Mouse (Mus musculus) naive thymus-derived CD4-positive, alpha-beta T cell, adult 2 months (primary cell): ENCODE results near the gene Tmem151b.

Source experiments
- DNase-seq: peaks from one replicate; pipeline ENCODE4 v3.0.0-alpha.2; 2011; ENCODE audit warnings: low read depth

Gene Tmem151b

DNA sequence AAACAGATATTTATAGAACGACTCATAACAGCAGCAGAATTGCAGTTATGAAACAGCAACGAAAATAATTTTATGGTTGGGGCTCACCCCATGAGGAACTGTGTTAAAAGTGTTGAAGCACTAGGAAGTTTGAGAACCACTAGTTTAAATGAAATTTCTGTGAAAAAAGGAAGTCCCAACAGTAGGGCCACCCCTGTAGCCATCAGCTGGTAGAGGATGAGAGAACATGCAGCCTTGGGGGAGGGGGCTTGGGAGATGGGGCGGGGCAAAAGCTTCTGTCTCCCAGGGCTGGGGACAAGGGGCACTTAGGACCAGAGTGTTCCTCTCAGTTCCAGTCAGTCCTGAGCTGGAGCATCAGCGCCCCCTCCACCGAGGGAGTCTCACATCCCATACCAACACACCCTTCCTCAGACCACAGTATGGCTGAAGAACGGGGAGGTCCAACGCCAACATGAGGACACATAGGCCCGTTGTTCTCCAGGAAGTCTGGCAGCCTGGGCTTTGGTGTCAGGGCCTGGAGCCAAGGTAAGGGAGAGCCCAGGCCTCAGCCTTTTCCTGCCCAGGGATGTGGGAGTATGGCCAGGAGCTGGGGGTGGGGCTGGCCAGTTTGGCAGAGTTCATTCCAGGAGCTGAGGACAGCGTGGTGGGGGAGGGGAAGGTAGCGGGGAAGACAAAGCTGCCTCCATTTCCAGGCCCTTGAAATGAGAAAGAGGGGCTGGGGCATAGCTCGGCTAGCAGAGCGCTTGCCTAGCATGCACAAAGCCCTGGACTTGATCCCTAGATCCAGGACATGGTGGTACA lies 34.8 kb upstream of the Tmem151b start:
- no peak for DNase-seq

DNA sequence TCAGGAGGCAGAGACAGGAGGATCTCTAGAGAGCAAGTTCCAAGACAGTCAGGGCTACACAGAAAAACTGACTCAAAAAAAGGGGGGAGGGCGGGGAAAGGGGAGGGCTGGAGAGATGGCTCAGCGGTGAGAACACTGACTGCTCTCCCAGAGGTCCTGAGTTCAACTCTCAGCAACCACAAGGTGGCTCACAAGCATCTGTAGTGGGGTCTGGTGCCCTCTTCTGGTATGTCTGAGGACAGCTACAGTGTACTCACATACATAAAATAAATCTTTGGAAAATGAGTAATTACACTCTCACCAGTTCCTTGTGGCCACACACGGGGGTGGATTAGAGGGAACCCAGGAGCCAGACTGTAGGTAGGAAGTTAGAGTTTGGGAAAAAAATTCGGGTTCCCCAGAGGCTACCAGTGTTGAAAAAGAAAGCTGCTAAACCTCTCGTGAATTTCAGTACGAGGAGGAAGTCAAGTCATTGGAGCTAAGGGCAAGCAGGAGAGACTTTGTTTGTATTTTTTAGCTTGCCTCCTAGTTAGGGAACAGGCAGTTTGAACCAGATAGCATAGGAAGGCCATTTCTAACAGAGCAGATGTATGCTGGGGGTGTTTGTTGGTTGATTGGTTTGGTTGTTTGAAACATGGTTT lies 33.4 kb upstream of the Tmem151b start:
- peak; percentile 66 for DNase-seq

DNA sequence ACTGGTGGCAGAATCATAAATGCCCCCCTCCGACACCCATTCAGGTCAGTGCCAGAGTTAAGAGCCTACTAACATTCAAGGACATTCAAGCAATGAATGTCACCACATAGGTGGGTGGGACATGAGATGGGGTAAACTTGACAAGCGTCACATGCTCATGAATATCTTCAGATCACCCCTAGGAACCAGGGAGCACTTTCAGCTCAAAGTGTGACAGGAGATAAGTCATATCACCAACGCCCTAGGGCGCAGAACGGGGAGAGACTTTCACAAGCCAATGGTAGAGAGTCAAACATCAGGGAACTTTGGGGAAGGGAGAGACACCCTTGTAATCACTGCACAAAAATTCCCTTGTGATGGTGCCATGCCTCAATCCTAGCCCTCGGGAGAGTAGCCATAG lies 32.7 kb upstream of the Tmem151b start:
- DNase-seq, result no peak

GRCm38 (mm10) chr17:45581567-45581983 lies 32.1 kb upstream of the Tmem151b start:
- peak; percentile 93 for DNase-seq

DNA sequence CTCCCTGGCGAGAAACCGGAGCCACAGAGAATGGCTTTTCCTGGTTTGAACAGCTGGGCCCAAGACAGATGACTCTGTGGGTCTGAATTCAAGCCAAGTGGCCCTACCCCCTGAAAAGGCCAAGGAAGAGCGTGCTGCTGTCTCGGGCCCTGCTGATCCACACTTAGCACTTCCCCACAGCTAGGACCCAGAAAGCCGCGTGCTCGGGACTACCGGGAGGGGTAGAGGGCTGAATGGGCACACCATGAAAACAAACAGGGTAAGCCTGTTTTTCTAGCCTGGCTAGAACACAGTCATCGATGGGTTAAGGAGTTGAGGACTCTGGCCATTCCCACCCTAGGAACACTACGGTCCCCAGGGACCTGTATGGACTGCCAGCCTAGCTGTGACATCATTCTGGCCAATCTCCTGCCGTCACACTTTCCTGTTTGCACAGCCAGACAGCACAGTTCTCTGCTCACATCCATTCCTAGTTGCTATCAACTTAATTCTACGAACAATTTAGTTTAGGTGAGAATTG lies 31.5 kb upstream of the Tmem151b start:
- DNase-seq, result no peak

- peak; percentile 7 for DNase-seq
Observed at GRCm38 (mm10) chr17:45579554-45579953, 30.1 kb upstream of the Tmem151b start.

DNA sequence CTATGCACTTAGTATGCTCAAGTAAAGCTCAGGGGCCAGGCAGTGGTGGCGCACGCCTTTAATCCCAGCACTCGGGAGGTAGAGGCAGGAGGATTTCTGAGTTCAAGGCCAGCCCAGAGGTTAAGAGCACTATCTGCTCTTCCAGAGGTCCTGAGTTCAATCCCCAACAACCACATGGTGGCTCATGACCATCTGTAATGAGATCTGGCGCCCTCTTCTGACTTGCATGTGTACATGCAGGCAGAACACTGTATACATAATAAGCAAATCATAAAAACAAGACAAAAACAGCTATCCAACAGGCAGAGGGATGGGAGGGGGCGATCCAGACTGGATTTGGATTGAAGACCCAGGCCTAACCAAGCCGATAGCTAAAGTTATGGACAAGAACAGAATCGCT lies 29.4 kb upstream of the Tmem151b start:
- DNase-seq, result peak; percentile 68

DNA sequence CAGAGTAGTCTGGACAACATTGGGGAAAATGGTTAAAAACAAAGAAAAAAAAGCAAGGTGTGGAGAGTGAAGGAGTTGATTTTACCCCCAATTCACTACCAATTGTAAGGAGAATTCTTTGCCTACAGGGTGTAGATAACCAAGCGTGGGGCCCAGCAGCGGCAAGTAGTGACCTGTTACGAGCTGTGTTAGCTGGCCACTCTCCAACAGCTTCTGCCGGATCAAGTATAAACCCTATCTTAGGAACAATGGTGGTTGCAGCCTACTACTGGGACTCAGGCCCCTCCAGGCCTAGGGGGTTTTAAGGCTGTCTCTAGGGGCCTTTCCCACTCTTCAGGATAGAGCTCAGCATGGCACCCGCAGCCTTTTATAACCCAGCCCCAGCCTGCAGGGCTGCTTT lies 28.8 kb upstream of the Tmem151b start:
- peak; percentile 7 for DNase-seq

DNA sequence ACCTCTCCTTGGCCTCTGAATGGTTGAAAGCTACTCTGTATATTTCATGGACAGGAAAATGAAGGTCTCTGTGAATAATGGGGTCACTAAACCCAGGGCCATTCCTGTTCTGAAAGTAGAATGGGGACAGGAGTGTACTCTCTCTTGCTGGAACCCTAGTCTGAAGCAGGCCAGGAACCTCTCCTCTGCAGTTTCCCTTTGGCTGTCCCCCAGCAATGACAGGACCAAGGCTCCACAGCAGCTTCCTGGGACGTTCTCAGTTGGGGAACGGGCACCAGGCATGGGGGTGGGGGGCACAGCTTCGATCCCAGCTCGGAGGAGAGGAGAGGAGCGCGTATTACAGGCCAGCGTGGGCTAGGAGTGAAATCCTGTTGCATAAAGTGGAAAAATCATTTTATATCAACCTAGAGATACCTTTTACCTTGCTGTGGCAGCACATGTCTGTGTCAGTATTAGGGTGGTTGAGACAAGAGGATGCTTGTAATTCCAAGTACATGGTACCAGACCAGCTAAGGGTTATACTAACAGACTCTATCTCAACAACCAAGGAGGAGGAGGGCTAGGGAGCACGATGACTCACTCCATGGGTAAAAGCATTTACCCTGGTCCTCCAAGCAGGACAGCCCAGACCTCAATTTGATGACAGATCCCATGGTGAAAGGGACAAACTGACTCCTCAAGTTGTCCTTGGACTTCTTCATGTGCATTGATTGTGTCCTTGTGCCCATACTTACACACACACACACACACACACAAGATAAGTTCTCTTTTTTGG lies 25.8 kb upstream of the Tmem151b start:
- no peak for DNase-seq

DNA sequence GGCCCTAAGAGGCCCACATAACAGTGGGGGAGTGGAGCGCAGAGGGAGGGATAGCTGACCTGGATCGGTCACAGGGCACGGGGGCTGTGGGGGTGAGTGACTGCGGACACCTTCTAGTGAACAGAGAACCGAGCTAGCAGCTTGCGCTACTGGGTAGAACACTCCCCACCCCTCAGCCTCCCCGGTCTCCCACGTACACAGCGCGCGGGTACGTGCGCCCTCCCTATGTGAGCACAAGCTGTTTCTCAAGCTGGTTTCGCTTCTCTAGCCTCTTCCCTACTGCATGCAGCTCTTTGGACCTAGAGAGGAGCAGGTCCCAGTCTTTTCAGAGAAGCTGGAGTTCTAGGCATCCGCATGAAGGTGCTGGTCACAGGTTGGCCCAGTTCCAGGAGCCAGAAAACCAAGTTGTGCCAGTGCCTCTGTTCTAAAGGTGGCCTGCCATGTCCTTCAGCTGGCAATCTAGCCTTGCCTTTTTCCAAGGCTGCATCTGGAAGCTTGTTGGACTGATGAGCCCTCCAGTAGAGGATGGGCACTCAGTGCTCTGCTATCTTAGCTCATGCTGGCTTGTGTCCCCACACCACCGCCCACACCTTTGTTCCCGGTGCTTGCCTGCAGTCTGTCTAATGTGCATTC lies 24.8 kb upstream of the Tmem151b start:
- no peak for DNase-seq

DNA sequence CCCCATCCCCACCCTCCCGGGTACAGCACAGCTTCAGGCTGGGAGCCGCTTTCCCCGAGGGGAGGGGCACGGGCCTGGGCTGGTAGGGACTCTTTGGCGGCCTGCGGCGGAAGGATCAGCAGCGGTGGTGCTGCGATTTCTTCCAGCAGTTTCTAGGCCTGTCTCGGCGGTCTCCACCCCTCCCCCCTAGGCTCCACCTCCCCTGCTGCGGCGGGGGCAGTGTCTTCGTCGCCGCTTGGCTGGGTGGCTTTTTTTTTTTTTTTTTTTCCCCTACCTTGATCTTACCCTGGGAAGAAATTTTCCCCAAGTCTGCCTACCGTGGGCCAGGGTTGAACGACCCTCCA lies 24.3 kb upstream of the Tmem151b start:
- DNase-seq, result peak; percentile 97

GRCm38 (mm10) chr17:45573087-45573779 lies 23.8 kb upstream of the Tmem151b start, which contains the start of gene Hsp90ab1:
Gene Hsp90ab1 (minus strand): TSS chr17:45573271.
- peak; percentile 99 for DNase-seq

DNA sequence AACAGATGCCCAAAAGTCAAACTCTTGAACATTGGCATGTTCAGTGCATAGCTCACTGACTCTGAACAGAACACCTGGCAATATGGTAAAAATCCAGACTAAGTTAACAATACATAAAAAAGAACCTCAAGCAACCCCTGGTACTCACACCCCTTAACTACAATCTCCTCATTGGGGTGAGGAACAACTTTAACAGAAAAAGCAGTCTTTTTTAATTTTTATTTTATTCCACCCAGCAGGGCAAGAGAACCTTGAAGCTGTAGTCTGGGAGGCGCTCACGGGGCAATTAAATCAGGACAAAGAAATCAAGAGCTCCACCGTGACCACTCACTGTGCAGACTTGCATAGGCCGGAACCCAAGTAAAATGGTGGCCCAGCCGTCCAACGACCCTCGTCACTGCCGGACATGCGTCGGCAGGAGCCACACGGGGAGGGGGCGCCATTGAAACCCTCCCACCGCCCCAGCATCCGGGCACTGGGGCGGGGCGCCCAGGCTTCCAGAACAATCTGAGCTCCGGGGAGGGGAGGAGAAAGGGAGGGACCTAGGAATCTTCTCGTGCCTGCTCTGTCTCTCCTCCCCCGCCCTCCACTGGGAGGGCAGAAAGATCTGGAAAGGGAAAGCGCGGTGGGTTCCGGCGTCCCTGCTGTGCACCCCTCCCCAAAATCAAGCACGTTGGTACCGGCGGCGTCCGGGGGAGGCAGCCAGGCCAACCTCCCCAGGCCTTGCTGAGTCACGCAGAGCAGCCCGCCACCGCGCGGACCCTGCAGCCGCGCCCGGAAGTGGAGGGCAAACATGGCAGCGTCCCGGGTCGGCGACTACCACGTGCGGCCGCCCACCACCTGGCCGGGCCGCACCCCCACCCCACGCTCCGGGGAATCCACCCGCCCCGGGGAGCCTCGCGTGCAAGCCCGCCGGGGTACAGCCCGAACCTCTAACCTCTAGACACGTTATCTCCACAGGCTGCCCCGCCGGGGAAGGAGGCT lies 22.9 kb upstream of the Tmem151b start:
- DNase-seq, result peak; percentile 83

DNA sequence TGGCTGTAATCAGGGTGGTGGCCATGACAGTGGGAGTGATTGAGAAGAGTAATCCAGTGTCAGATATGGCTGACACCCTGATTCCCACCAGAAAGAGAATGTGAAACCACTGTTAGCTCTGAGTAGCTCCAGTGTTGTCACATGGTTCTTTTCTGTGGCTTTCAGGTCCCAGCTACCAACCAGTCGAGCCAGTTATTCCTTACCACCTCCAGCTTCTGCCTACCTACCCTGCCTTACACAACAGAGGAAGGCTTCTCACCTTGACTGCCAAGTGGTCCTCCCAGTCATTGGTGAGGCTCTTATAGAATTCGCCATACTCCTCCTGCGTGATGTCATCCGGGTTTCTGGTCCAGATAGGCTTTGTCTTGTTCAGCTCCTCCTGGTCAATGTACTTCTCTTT lies 20.5 kb upstream of the Tmem151b start:
- DNase-seq, result peak; percentile 50

DNA sequence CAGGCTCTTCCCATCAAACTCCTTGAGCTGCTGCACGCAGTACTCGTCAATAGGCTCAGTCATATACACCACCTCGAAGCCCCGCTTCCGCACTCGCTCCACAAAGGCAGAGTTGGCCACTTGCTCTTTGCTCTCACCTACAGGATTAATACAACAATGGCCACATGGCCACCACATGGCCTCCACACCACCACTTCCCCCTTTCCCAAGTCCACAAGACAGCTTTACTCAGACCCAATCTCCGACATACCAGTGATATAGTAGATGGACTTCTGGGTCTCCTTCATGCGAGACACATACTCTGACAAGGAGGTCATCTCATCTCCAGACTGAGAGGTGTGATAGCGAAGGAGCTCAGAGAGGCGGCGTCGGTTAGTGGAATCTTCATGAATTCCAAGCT lies 19.5 kb upstream of the Tmem151b start:
- DNase-seq, result peak; percentile 35

DNA sequence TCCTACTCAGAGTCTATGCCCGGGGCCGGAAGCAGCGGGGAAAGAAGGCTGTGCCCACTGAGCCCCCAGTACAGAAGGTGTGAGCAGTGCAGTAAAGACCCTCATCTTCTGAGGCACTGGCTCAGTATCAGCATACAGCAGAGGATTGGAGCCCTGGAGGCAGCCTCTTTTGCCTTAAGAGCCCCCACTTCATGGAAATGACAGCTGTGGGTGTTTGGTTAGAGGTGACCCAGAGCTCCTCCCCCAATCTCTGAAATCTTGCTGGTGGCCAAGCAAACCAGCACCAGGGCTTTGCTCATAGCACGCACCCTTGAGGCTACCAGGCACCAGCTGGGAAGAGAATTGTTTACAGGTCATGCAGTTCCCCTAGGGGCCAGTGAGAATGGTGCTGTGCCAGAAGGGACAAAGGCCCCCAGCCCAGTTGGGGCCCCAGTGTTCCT lies 17.7 kb upstream of the Tmem151b start:
- peak; percentile 54 for DNase-seq

GRCm38 (mm10) chr17:45566360-45567161 lies 17.1 kb upstream of the Tmem151b start:
- DNase-seq, result peak; percentile 61

DNA sequence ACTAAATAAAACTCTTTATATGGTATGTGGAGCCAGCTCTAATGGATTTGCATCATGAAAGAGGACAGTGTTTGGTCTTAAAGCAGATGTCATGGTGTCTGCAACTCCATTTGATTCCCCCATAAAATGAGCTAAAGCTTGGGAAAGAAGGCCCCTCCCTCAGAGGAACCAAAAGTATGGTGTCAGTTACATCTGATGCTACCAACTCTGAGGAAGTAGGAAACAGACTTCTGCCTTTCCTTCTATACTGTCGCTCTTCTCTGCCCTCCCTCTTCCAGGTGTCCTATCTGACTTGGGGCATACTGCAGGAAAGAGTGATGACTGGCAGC lies 16.5 kb upstream of the Tmem151b start:
- DNase-seq, result no peak

GRCm38 (mm10) chr17:45565103-45565502 lies 15.6 kb upstream of the Tmem151b start:
- DNase-seq, result peak; percentile 34
